Mouse (Mus musculus): ENCODE results near the gene Fam84b.
"Not testable (repeated sequence)": the region's sequence is repeated elsewhere in the genome, so short reads cannot be mapped to it uniquely, and the experiment has no call there.

Gene Fam84b

DNA sequence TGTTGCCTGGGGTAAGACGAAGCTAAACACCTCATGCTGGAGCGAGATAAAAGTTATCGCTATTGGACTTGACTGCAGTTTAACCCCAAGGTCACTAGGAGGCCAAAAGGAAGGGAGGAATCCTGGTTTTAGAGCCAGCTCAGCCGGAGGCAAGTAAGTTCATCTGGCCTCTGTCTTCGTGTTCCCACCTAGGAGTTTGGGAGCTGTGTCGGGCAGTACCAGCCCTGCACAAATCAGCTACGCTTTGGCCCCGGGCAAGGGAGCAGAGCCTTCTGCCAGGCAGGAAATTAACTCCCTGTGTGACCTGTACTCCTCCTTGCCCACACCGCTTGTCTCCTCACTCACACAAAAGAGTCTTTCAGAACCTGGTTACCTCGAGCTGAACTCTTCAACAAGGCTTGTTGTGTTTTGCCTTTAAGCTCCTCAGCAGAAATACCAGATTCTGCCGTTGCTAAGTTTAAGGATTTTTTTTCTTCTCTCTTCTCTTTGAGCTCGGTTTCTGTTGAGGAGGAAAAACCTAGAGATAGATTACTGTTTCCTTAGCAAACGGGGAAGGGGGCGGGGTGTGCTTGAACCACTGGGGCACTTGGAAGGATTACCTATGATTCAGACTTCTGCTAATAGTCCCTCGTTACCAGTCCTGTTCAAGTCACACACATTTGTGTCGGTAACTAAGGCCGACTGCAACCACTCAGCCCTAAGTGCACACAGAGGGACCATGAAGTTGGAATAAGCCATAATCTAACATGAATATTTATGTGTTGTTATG, at the start of gene Fam84b:
Gene Fam84b (minus strand): TSS at position 548 of the 769 bp plus-strand sequence.
- DNase-seq, result peak; percentile 95

DNA sequence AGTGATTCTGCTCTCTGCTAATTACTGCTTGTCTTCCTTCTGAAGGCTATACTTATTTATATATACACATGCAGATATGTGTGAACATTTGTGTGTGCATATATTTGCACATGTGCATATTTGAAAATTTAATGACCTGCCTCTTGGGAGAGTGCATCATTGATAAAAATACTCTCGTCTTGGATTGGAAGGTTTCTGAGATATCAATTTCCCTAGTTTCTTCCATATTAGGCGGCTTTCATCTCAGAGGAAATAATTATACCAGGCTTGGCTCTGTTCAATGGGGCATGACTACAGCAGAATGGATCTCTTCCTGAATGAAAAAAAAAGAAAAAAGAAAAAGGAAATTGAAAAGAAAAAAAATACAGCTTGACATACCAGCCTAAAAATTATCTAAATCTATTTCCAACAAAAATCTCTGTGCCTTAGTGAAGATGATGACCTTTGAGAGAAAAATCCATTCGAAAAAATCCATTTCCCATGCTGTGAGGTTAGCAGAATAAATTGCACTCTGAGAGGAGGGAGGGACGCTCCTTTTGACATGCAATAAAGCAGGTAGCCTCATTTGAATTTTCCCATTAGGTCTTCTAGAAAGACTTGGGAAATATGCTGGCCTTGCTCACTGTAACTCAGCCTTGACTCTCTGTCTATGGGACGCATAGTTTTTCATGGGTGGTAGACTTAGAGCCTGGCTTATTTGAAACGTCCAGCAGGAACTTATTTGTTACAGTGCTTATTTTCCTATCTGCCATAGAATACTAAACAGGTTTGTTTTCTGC, 44.8 kb upstream of the Fam84b start:
- no peak for DNase-seq

DNA sequence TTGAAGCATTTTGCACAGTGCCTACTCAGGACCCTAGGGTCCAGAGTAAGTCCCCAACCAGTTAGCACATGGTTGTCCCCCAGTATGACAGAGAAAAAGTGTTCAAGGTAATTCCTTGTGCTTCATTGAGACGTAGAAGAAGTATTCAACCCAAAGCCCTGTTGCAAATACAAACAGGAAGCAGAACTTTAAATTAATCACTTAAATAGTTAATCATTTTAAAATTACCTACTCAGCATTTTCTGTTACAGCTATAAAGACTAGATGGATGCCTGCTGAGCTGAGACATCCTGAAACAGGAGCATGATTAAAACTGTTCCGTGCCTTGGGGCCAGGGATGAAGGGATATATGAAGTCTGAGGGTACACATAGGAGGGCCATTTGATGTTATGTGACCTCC, 42.5 kb upstream of the Fam84b start:
- no peak for DNase-seq

DNA sequence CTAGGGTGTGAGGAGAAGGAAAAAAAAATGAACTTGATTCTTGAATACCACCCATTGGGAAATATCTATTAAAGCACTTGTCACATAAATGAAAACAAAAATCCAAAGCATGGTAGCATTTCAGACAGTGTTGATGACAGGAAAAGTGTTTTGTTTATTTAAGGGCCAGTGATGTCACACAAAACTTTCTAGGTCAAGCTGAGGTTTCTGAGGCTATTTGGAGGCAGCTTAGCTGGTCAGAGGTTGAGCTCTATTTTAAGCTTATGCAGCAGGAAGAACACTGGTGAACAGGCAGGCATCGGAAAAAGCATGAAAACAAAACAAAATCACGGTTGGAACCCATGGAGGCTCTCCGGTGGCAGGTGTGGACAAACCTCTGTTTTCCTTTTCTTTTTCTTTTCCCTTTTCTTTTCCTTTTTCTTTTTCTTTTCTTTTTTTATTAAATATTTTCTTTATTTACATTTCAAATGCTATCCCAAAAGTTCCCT, 39.4 kb upstream of the Fam84b start:
- peak; percentile 79 for DNase-seq

DNA sequence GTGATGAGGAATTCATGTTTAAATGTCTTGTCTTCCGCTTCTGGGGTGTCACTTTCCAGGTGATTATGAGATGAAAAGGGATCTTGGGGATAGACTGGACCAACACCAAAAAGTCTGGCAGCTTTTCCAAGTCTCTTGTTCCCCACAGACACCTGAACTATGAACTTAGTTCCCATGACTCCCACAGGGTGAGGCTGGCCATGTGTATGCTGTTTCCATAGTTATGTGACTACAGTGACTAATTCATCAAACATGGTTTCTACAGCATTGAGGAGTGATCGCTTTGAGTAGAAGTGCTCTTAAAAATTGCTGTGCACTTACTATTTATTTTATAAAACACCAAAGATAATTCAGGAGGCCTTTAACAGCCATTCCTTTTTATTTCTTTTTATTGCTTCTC, 35.1 kb upstream of the Fam84b start:
- no peak for DNase-seq

DNA sequence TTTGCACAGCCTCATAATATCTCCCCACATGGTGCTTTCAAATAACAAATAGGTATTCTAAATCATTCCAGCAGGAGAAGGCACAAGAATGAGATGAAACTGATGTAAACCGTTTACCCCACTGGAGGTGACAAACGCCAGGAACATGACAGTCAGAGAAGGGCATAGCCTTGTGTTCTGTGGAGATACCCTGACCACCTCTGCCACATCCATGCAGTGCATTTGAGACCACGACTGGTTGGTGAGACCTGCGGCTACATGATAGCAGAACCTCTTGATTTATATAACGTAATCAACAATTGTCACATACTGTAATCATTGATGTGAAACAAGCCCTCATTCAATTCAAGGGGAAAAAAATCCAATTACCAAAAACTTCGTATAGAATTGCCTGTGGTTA, 22.1 kb upstream of the Fam84b start:
- no peak for DNase-seq

DNA sequence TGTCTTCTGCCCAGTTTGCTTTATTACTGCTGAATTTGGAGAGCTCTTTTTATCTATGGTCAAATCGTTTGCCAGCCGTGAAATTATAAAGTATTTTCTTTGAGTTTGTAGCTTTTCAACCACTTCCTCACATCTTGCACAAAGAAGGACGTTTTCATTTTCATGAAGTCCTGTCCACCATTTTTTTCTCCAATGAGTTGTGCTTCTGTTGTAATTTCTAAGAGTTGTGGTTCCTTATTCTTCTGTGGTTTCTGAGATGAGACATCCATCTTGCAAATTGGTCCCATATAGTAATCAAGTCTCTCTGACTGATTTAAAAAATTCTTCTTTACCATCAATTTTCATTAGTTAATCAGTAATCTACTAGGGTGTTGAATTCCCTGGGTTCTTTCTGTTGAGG, 8.8 kb upstream of the Fam84b start:
- no peak for DNase-seq

DNA sequence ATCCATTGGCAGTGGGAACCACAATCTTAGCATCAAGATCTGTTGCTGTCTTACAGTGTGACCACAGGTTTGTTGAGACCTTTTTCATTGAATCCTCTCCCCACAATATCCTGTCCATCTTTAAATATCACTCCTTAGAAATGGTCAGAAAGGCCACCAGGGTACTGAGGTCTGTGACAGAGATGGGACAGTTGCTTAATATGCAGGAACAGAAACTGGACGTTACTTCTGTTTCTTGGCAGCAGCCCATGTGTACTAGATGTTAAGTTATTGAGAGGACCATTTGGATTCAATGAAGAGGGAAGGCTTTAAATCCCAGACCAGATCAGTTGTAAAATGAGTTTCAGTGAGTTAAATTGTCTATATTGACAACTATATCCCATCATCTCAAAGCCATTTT, 1.5 kb upstream of the Fam84b start:
- peak; percentile 58 for DNase-seq

DNA sequence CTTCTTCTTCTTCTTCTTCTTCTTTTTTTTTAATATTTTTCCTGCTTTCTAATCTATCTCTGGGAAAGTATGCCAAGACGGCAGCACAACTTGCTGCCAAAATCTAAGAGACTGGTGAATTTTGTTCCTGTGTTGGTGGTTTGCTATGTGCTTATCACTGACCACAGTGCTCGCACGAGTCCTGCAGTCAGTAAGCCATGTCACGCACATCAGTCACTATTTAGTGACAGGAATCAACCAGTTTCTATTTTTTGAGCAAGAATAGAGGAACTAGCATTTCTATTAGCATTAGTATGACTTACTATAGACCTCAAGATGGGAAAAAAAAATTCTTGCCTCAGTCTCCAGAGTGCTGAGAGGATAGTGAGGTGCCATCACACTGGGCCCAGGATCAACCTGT, 573 bp upstream of the Fam84b start:
- DNase-seq, result peak; percentile 40

DNA sequence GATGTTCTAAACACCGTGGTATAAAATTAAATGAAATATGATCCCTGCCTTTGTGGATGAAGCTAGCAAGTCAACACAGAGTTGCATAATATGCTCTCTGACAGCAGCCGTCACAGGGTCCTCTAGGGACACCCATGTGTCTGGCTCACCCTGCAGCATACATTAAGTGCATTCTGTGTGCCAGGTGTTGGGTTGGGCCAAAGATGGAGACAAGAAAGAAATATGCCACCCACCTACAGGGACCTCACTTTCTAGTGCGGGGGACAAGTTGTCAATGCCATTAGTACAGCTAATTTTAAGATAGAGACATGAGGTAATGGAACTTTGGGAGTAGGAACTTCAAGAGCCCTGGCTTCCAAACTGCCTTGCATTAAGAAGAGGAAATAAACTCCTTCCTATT, 4.9 kb downstream of the Fam84b start:
- DNase-seq, result peak; percentile 80

DNA sequence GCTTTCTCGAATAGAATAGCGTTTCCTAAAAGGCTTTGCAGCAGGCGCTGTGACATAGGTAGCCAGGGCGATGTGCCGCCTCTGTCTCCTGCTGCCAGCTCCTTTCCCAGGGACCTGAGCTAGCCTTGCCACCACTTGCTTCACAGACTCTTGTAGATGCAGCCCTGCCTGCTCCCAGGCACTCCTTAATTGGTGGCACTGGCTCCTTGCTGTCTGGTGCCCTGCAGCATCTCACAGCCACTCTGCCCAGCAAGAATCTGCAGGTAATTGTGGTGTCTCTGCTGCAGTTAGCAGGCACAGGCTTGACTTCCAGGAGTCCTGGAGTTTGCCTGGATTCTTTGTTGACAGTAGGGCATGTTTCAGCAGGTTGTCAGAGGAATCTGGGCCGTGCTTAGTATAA, 7.3 kb downstream of the Fam84b start:
- DNase-seq, result peak; percentile 70

DNA sequence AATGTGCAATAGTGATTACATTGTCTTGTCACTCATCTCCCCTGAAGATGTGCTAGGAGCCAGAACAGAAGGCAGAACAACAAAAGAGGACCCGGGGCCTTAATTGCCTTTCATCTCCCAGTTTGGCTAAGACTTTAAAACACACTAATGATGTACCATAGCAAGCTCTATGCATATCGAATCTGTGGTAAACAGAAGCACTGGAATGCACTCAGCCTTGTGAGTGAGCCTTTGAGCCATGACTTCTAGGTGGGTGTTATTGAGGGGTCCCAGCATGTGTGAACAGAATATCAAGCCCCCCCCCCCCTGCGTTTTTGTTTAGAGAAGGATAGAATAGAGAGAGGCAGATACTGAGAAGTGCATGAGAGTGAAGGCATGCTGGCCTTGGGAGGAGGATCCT, 7.7 kb downstream of the Fam84b start:
- DNase-seq, result peak; percentile 44

DNA sequence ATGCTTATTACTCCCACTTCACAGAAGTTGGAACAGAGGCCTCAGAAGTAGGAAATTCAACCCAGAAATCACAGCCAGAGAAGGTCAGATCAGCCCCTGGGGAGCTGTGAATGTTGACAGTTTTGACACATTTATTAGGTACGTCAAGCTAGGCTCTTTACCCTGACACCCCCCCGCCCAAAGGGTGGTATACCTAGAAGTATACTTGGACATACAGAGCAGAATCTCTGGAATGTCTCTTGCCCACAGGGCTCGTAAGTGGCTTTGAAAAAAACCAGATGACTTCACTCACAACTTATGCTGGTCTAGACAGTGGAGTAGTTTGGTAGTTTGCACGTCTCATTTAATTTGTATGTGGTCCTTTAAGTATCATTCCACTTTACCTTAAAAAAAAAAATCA, 11.8 kb downstream of the Fam84b start:
- DNase-seq, result no peak

DNA sequence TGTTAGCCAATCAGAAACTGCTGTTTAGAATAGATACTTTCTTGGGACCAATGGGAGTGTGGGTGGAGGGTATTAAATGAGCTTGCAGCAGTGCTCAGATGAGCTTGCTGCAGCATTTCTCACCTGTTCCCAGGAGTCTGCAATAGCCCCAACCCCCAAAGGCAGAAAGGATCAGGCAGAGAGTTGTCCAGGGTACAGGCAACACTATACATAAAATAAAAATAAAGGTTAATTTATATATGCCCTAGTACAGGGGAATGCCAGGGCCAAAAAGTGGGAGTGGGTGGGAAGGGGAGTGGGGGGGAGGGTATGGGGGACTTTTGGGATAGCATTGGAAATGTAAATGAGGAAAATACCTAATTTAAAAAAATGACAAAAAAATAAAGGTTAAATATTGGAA, 12.3 kb downstream of the Fam84b start:
- not testable (repeated sequence) for DNase-seq

DNA sequence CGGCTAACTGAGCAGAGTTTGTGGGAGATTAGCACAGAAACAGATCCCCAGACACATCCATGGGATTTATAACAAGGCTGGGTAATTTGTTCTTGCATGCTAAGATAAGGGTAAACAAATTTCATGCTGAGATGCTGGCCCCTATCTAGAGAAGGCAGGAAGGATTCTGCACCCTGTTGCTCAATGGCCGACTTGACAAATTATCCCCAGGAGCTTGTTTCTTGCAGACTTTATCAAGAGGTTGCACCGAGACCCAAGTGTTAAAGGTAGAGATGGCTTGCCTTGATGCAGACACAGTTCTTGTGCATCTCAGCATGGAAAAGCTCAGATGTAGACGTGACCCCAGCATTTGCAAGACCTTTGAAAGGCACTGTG, 13.3 kb downstream of the Fam84b start:
- no peak for DNase-seq

DNA sequence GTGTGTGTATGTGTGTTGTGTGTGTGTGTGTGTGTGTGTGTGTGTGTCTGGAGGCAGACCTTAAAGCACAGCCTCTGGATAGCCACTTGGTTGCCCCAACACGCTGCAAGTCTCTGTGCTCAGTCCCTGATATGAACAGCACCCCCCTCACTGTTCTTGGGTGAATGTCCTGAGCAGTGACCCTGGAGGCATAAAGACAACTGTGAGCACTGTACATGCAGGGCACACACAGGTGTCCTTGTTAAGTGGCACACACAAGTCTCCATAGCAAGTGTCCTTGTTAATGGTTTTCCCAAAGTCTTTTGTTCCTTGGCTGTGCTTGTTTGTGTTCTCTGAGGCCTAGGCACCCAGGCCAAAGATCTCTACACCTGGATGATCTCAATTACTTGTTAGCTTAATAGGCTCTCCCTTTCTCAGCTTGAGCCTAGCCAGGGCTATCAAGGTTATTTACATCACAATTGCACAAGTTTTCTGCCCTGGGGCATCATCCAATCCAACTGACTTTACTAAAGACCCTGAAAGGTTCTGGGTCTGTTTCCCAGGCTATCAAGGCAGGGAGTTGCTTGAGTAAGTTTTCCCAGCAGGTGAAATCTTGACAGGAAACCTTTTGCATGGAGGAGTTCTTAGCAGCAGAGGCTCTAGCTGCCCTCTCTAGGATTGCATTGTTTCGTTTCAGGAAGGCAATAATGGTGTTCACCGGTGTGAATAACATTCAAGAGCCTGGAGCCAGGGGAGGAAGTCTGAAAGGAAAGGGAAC, 13.9 kb downstream of the Fam84b start:
- DNase-seq, result peak; percentile 94

DNA sequence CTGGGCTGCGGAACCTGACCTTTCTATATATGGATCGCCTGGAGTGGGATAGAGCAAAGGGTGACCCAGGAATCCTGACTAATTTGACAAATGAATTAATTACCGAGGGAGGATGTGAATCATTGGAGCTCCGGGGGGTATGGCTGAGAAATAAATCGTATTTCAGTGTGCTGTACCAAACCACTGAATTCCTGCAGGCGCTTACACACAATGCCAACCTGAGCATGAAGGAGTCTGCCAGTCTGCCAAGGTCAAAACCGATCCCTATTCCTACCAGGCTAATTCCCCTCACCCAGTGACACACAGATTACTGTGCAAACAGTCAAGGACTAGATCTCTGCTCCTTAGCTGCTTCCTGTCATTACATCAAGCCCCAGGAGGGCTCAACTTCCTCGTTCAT, 15.4 kb downstream of the Fam84b start:
- DNase-seq, result no peak

DNA sequence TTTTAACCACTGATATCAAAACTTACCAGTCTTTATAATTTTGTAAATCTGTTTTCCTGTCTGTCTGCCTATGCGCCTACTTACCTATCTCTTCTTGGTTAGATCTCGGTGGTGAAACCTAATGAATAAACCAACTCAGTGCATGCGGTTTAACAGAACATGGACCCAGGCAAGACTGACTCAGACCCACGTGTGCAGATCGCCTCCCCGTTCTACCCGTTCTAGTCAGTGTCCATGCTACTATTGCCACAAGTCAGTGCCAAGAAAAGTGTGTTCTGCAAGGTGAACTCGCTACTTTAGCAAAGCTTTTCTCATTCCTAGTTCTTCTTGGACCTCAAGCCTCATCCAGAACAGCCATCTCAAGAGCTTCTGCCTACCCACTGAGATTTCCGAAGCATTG, 15.9 kb downstream of the Fam84b start:
- no peak for DNase-seq

DNA sequence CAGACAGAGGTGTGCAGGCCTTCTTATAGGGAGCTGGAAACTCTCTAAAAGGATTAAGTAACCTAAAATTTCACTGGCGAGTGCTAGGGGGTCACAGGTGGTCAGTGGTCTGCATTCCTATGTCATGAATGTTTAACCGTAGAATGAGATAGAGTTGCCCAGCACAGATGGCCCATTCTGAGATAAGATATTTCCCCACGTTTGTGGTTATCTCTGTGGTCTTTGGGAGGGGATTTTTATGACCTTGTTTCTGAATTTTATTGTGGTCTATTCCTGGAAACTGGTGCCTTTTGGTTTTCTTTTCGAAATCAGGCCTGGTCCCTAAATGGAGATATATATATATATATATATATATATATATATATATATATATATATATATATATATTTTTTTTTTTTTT, 17.3 kb downstream of the Fam84b start:
- no peak for DNase-seq

DNA sequence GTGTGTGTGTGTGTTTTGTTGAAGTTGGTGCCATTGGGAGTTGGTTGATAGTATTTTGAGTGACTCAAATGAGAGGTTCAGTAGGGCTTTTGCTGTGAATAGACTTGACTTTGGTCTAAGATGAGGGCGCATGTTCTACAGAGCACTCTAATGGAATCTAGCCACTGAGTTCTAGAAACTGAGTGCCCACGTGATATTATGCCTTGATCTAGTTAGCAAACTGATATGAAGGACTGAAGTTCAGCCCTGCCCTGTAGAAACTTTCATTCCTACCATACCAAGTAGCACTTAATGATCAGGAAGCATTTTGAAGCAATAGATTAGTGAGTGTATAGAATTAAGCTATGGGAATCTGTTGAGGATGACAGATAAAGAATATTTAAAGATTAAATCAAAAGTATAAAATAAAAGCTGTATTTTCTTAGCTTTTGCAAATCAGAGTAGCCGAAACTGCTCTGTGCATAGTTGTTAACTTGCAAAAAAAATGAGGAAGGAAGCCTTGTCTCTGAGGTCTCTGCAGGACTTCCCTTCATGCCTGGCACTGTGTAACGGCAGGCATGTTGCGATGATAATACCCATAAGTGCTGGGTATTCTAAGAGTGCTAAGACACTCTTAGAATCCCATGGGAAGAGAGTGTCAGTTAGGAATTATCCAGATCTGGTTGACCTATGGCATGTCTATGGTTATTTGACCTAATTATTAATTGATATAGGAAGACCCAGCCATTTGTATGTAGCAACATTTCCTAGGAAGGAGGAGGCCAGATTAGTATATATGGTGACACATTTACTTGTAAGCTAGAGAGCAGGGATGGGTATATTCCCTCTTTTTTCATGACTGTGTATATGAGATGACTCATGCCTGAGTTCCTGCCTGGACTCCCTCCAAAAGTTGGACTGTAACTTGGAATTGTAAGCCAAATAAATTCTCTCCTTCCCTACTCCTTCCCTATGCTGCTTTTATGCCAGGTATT, 18.7 kb downstream of the Fam84b start:
- no peak for DNase-seq

DNA sequence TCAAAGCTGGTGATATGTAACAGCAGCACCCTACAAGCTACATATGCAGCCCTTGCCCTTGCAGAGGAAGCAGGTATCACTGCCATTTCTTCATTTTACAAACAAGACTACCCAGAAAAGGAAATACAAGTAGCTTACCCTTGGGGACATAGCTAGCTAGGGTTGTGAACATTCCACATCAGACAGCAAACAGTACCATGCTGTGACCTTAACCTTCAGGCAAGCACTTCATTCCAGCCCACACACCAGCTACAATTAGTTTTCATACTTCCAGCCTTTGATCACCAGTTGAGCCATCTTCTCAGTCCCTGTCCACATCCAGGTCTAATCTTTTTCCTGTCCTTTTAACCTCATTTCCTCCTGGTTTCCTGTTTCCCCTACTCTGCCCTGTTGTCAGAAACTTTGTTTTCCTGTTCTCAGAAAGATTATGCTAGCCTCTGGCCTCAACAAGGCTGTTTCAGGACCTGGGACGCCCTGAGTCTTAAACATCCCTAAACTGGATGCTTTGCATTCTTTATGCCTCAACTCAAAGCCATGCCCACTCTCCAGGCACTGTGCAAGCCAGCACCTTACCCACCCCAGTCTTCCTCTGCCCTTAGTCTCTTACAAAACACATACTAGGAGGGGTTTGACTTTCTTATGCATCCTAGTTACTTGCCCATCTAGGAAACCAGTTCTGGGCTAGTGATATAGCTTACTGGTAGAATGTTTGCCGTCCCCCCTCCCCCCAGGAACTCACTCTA, 19.9 kb downstream of the Fam84b start:
- DNase-seq, result peak; percentile 85

DNA sequence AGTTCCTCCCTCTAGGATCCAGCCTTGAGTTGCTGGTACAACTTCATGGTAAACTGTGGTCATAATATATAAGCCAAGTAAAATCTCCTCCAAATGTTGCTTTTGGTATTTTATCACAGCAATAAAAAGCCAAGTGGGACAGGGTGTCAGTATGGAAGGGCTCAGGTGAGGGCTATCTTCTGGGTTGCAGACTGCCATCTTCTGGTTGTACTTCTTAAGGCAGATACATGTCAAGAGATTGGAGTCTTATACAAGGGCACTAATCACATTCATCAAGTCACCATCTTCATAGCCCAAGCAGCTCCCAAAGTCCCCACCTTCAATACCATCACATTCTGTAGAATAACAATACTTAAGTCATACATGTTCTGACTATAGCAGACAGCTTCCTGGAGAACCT, 21.0 kb downstream of the Fam84b start:
- no peak for DNase-seq

All from heart, adult 11 months (tissue).